Mouse (Mus musculus) hindbrain, embryonic 12.5 days (tissue): ENCODE data around the gene Tcf7l1. TPM values are rescaled to one million over a fixed set of nuclear protein-coding genes. Genes with fewer than 3 reads are reported as not detected.

Experiments used
- ATAC-seq: fragments of 200-750 bp; cut with Nextera tagmentation; 2 replicates; pipeline ENCODE4 v1.8.0; 2017; ENCODE audit warnings: moderate TSS enrichment; ENCODE audit not compliant: low FRiP score
- H3K27ac ChIP-seq: fragments of 300-500 bp; sonication (generic); 2 replicates; pipeline ENCODE4 v1.5.1; 2016; ENCODE audit warnings: mild to moderate bottlenecking
- H3K27me3 ChIP-seq: fragments of 300-500 bp; sonication (generic); 2 replicates; pipeline ENCODE4 v1.6.1; 2016; ENCODE audit warnings: mild to moderate bottlenecking
- H3K36me3 ChIP-seq: fragments of 300-500 bp; sonication (generic); 2 replicates; pipeline ENCODE4 v1.6.1; 2016; ENCODE audit warnings: mild to moderate bottlenecking
- H3K4me1 ChIP-seq: fragments of 300-500 bp; sonication (generic); 2 replicates; pipeline ENCODE4 v1.6.1; 2016
- H3K4me2 ChIP-seq: fragments of 300-500 bp; sonication (generic); replicated peaks from 2 replicates; pipeline ENCODE4 v1.6.1; 2016; ENCODE audit warnings: mild to moderate bottlenecking
- H3K4me3 ChIP-seq: fragments of 300-500 bp; sonication (generic); 2 replicates; pipeline ENCODE4 v1.5.1; 2016; ENCODE audit warnings: mild to moderate bottlenecking
- H3K9ac ChIP-seq: fragments of 300-500 bp; sonication (generic); 2 replicates; pipeline ENCODE4 v1.6.1; 2016; ENCODE audit warnings: mild to moderate bottlenecking, moderate library complexity
- H3K9me3 ChIP-seq: fragments of 300-500 bp; sonication (generic); replicated peaks from 2 replicates; pipeline ENCODE4 v1.6.1; 2016; ENCODE audit warnings: mild to moderate bottlenecking
- WGBS: fragments of 180-500 bp; shearing (Covaris S2); methylation state at CpG from one replicate; pipeline ENCODE4 v1.1.7; 2016; 5-methylcytosine and 5-hydroxymethylcytosine counted together
- polyA plus RNA-seq: library from polyadenylated mRNA; unstranded; fragments of >200 nt; fragmentation: Nextera tagmentation; extraction: Ambion mirVana; gene quantifications from 2 replicates; pipeline ENCODE4 v1.2.1, GENCODE M21; 2016

Gene Tcf7l1
- polyA plus RNA-seq, 1 experiment from 2014 or later: 24.7 TPM

- 30% methylated on average over 9 of the region's 9 CpGs for WGBS
- no peak for ATAC-seq
- H3K36me3 ChIP-seq: no peaks in the 10 kb centered on the region
- no peak overlapping the region for H3K4me2 ChIP-seq
- no peak overlapping the region for H3K27ac ChIP-seq
- peaks cover 23% of the 10 kb centered on the region for H3K4me1 ChIP-seq
- no peak overlapping the region for H3K9ac ChIP-seq
- no peaks in the 10 kb centered on the region for H3K9me3 ChIP-seq
- H3K27me3 ChIP-seq: no peaks in the 10 kb centered on the region
- H3K4me3 ChIP-seq: no peak overlapping the region
Measured at GRCm38 (mm10) chr6:72754215-72754614, 34.8 kb downstream of the Tcf7l1 start.

GRCm38 (mm10) chr6:72753782-72754181, 35.3 kb downstream of the Tcf7l1 start:
- no peak for ATAC-seq
- H3K9ac ChIP-seq: no peak overlapping the region
- H3K36me3 ChIP-seq: no peaks in the 10 kb centered on the region
- H3K4me1 ChIP-seq: peaks cover 25% of the 10 kb centered on the region
- H3K9me3 ChIP-seq: no peaks in the 10 kb centered on the region
- H3K4me2 ChIP-seq: no peak overlapping the region
- no peaks in the 10 kb centered on the region for H3K27me3 ChIP-seq
- 73% methylated on average over 8 of the region's 8 CpGs for WGBS
- H3K4me3 ChIP-seq: no peak overlapping the region
- H3K27ac ChIP-seq: no peak overlapping the region; the same call in 1 of the 2 replicates

GRCm38 (mm10) chr6:72752824-72753223, 36.2 kb downstream of the Tcf7l1 start:
- Histone ChIP-seq H3K9me3 (no peaks in the 10 kb centered on the region), H3K36me3 (no peaks in the 10 kb centered on the region), H3K4me3 (no peak overlapping the region), H3K27ac (no peak overlapping the region), H3K4me1 (peaks cover 33% of the 10 kb centered on the region), H3K27me3 (no peaks in the 10 kb centered on the region), H3K9ac (no peak overlapping the region), H3K4me2 (no peak overlapping the region)
- ATAC-seq: no peak
- WGBS: 85% methylated on average over 15 of the region's 15 CpGs

GRCm38 (mm10) chr6:72751210-72751609, 37.8 kb downstream of the Tcf7l1 start:
- Histone ChIP-seq H3K9me3 (no peaks in the 10 kb centered on the region), H3K4me2 (no peak overlapping the region), H3K4me1 (peaks cover 35% of the 10 kb centered on the region), H3K27ac (no peak overlapping the region), H3K9ac (no peak overlapping the region), H3K36me3 (no peaks in the 10 kb centered on the region), H3K27me3 (no peaks in the 10 kb centered on the region), H3K4me3 (no peak overlapping the region)
- ATAC-seq: no peak
- 93% methylated on average over 1 of the region's 1 CpGs for WGBS

- peaks cover 24% of the 10 kb centered on the region for H3K4me1 ChIP-seq
- H3K36me3 ChIP-seq: no peaks in the 10 kb centered on the region
- ATAC-seq: no peak
- H3K4me3 ChIP-seq: no peak overlapping the region
- no peak overlapping the region for H3K9ac ChIP-seq
- WGBS: 7% methylated on average over 5 of the region's 5 CpGs
- no peak overlapping the region for H3K4me2 ChIP-seq
- no peaks in the 10 kb centered on the region for H3K27me3 ChIP-seq
- peak overlapping the region; percentile 40 for H3K27ac ChIP-seq
- H3K9me3 ChIP-seq: no peaks in the 10 kb centered on the region
Measured at GRCm38 (mm10) chr6:72748882-72749437, 40.1 kb downstream of the Tcf7l1 start.

GRCm38 (mm10) chr6:72748421-72748820, 40.6 kb downstream of the Tcf7l1 start:
- 8% methylated on average over 2 of the region's 2 CpGs for WGBS
- Histone ChIP-seq H3K4me1 (peaks cover 25% of the 10 kb centered on the region), H3K27me3 (no peaks in the 10 kb centered on the region), H3K4me2 (no peak overlapping the region; the same call in 1 of the 2 replicates), H3K9ac (no peak overlapping the region), H3K36me3 (no peaks in the 10 kb centered on the region), H3K9me3 (no peaks in the 10 kb centered on the region), H3K27ac (peak overlapping the region; percentile 40; the same call in 1 of the 2 replicates), H3K4me3 (no peak overlapping the region)
- ATAC-seq: 0 out of 2 replicates have a peak, but pooled peaks have one; percentile 32

GRCm38 (mm10) chr6:72747814-72748213, 41.2 kb downstream of the Tcf7l1 start:
- Histone ChIP-seq H3K4me3 (no peak overlapping the region), H3K27ac (no peak overlapping the region), H3K36me3 (no peaks in the 10 kb centered on the region), H3K4me2 (no peak overlapping the region; the same call in 1 of the 2 replicates), H3K9me3 (no peaks in the 10 kb centered on the region), H3K27me3 (no peaks in the 10 kb centered on the region), H3K4me1 (peaks cover 25% of the 10 kb centered on the region), H3K9ac (0 out of 2 replicates have a peak overlapping the region, but pooled peaks have one; percentile 13)
- no peak for ATAC-seq
- WGBS: 80% methylated on average over 11 of the region's 11 CpGs

GRCm38 (mm10) chr6:72747156-72747555, 41.9 kb downstream of the Tcf7l1 start:
- no peak overlapping the region for H3K4me3 ChIP-seq
- 54% methylated on average over 4 of the region's 4 CpGs for WGBS
- no peaks in the 10 kb centered on the region for H3K9me3 ChIP-seq
- H3K4me2 ChIP-seq: no peak overlapping the region
- no peaks in the 10 kb centered on the region for H3K27me3 ChIP-seq
- no peak for ATAC-seq
- H3K9ac ChIP-seq: no peak overlapping the region
- peaks cover 25% of the 10 kb centered on the region for H3K4me1 ChIP-seq
- H3K36me3 ChIP-seq: no peaks in the 10 kb centered on the region
- no peak overlapping the region for H3K27ac ChIP-seq

DNA sequence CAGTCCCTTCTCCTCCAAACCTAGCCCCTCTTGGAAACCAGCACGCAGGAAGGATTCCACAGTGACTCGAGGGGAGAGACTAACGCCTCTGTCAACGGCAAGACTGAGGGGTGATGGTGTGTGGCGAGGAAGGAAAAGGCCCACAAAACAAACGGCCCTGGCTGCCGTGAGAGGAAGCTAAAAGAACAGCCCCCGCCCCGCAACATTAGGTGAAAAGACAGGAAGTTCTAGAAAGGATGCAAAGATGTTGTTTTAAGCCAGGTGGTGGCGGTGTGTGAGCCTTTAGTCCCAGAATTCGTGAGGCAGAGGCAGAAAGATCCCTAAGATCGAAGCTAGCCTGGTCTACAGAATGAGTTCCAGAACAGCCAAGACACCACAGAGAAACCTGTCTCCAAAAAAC, 43.3 kb downstream of the Tcf7l1 start:
- H3K4me3 ChIP-seq: no peak overlapping the region
- H3K4me1 ChIP-seq: peaks cover 30% of the 10 kb centered on the region
- no peak overlapping the region for H3K27ac ChIP-seq
- 73% methylated on average over 12 of the region's 12 CpGs for WGBS
- ATAC-seq: no peak
- H3K9ac ChIP-seq: no peak overlapping the region
- no peak overlapping the region for H3K4me2 ChIP-seq
- H3K9me3 ChIP-seq: no peaks in the 10 kb centered on the region
- H3K27me3 ChIP-seq: no peaks in the 10 kb centered on the region
- no peaks in the 10 kb centered on the region for H3K36me3 ChIP-seq

DNA sequence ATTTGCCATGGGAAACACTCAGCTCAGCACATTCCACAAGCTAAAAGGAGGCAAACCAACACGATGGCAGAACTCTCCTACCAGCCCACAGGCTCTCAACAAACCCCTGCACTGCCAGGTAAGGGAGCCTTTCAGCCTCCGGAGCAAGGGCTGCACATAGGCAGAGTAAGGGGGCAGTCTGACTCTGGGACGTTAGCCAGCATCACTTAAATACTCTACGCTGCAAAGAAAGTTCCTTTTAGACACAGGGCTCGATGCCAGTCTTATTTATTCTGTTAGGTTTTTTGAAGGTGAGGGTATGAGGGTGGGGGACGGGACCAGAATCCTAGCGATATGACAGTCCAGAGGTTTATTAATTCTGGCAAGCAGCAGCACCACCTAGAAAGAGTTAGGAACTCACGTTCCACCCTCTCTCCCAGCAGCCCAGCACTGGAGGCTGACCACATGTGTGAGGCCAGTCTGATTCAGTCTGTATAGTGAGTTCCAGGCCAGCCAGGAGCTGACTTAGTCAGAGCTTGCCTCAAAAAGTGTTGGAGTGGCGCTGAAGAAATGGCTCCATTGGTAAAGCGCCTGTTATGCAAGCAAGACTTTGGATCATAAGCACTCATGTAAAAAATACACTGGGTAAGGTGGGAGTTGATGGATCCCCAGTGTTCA, 44.8 kb downstream of the Tcf7l1 start:
- ATAC-seq: no peak
- Histone ChIP-seq H3K36me3 (no peaks in the 10 kb centered on the region), H3K4me1 (peaks cover 36% of the 10 kb centered on the region), H3K9me3 (no peaks in the 10 kb centered on the region), H3K27me3 (no peaks in the 10 kb centered on the region), H3K9ac (no peak overlapping the region), H3K4me3 (no peak overlapping the region), H3K4me2 (no peak overlapping the region), H3K27ac (no peak overlapping the region)
- 73% methylated on average over 10 of the region's 10 CpGs for WGBS

- no peak for ATAC-seq
- no peaks in the 10 kb centered on the region for H3K36me3 ChIP-seq
- H3K9ac ChIP-seq: no peak overlapping the region
- H3K4me1 ChIP-seq: peaks cover 30% of the 10 kb centered on the region
- no peak overlapping the region for H3K4me3 ChIP-seq
- H3K9me3 ChIP-seq: no peaks in the 10 kb centered on the region
- 75% methylated on average over 3 of the region's 3 CpGs for WGBS
- no peaks in the 10 kb centered on the region for H3K27me3 ChIP-seq
- H3K27ac ChIP-seq: no peak overlapping the region
- no peak overlapping the region for H3K4me2 ChIP-seq
Measured at GRCm38 (mm10) chr6:72743624-72744041, 45.4 kb downstream of the Tcf7l1 start.

DNA sequence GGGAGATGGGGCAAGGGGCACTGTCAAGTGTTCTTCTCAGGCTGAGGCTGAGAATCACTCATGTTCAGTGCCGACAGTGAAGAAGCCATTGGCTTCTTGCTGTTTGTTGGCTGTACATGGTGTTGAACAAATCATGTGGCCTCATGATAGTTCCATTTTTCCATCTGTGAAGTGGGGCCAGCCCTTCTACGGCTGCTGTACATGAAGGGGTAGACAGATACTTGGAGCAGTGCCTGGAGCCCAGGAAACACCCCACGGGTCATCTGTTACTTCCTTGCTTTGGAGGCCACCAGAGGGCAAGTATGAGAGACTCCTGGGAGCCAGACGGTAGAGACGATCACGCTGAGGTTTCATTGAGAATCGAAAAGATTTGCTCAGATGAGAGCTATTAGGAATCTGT, 46.7 kb downstream of the Tcf7l1 start:
- Histone ChIP-seq H3K27ac (no peak overlapping the region), H3K4me1 (peaks cover 19% of the 10 kb centered on the region), H3K9me3 (no peaks in the 10 kb centered on the region), H3K36me3 (no peaks in the 10 kb centered on the region), H3K27me3 (no peaks in the 10 kb centered on the region), H3K4me3 (no peak overlapping the region), H3K9ac (no peak overlapping the region), H3K4me2 (no peak overlapping the region)
- ATAC-seq: no peak
- WGBS: 84% methylated on average over 7 of the region's 7 CpGs
